8 mouse cellular contexts compared by ENCODE assay signal in the genomic region with DNA sequence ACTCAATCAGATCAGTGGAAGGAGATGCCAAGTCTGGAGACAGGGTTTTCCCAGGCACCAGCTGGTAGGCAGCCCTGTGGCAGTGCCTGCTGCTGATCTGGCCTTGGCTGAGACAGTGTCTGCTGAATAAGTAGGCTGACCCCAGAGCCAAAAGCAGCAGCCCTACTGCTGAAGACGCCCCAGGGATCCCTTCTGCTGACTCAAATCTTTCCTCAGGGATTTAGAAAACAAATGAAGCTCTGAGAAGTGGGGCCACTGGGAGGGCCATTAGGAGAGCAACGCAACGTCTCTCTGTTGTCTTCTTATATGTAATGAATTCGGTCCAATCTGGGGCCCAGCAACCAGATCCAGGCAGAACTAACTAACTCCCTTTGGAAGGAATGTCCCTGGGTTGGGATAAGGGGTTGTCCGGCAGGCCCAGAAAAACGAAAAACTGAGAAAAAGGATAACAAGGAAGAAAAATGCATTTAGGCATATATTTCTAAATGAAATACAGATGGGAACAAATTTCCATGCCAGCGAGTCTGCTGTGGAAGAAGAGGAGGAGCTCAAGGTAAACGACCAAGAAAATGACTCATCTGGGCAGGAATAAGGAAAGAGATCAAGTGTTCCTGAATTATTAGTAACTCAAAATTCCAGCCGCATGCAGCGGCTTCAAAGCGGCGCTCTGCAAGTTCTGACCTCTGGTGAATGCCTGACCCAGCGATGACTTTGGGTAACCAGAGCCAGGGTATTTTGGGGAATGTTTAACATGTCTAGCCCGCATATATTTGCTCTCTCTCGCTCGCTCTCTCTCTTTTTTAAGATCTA.
DNase-seq lines count a peak whose midpoint lies in the region; ATAC-seq lines count a peak whose summit lies in the region.

No protein-coding gene starts in this region.

- H3K36me3 ChIP-seq in kidney, embryonic 16.5 days (ENCODE audit: insufficient read depth, low read length), result no peaks in the 10 kb centered on the region
- no peaks in the 10 kb centered on the region for H3K36me3 ChIP-seq in intestine, embryonic 16.5 days (ENCODE audit: control insufficient read depth, insufficient read depth, low read length)

- no peak for ATAC-seq in kidney, embryonic 16.5 days (ENCODE audit: low FRiP score, low TSS enrichment)
- no peak for ATAC-seq in intestine, embryonic 16.5 days

- H3K4me3 ChIP-seq in kidney, embryonic 16.5 days (ENCODE audit: low read length), result no peak overlapping the region
- H3K4me3 ChIP-seq in intestine, embryonic 16.5 days (ENCODE audit: low read length), result no peak overlapping the region

- no peak overlapping the region for H3K9ac ChIP-seq in kidney, embryonic 16.5 days (replicated peaks; ENCODE audit: low read length)
- H3K9ac ChIP-seq in intestine, embryonic 16.5 days (ENCODE audit: low read depth, low read length), result no peak overlapping the region

- H3K4me1 ChIP-seq in kidney, embryonic 16.5 days (ENCODE audit: insufficient read depth, low read length), result no peaks in the 10 kb centered on the region
- 0 out of 2 replicates have a peak, but pooled peaks cover 2% of the 10 kb centered on the region for H3K4me1 ChIP-seq in intestine, embryonic 16.5 days (ENCODE audit: control insufficient read depth, insufficient read depth, low read length)

- DNase-seq in kidney, adult 11 months, result peak; percentile 26
- peak; percentile 9 for DNase-seq in cerebellum, adult 11 months
- DNase-seq in forelimb bud, embryonic 11.5 days (ENCODE audit: low read depth, low spot score), result peak; percentile 57
- peak; percentile 35 for DNase-seq in lung, postnatal 36 days
- no peak for DNase-seq in right cerebral cortex, postnatal 25 days
- DNase-seq in natural killer cell, adult 2 months (ENCODE audit: low spot score in 2 of 2), result no peak

- no peaks in the 10 kb centered on the region for H3K27me3 ChIP-seq in kidney, embryonic 16.5 days (ENCODE audit: insufficient read depth, low read length)
- no peaks in the 10 kb centered on the region for H3K27me3 ChIP-seq in intestine, embryonic 16.5 days (replicated peaks; ENCODE audit: control insufficient read depth, insufficient read depth, low read length)

- WGBS in kidney, embryonic 16.5 days, result 39% methylated on average over 16 of the region's 16 CpGs
- 47% methylated on average over 16 of the region's 16 CpGs for WGBS in intestine, embryonic 16.5 days

- H3K27ac ChIP-seq in kidney, embryonic 16.5 days (ENCODE audit: low read length), result no peak overlapping the region
- no peak overlapping the region for H3K27ac ChIP-seq in intestine, embryonic 16.5 days (ENCODE audit: low read length)

- no peak overlapping the region for H3K4me2 ChIP-seq in kidney, embryonic 16.5 days (replicated peaks; ENCODE audit: low read depth, low read length)
- H3K4me2 ChIP-seq in intestine, embryonic 16.5 days (ENCODE audit: low read depth, low read length), result no peak overlapping the region

- no peaks in the 10 kb centered on the region for H3K9me3 ChIP-seq in kidney, embryonic 16.5 days (ENCODE audit: low read length)
- no peaks in the 10 kb centered on the region for H3K9me3 ChIP-seq in intestine, embryonic 16.5 days (ENCODE audit: control insufficient read depth, low read length)

Comparison
In these comparisons a context has a peak if more than half of its experiments do, and no peak if none do; other contexts are left out.
1. DNase-seq: peak in kidney, adult 11 months (single experiment), cerebellum, adult 11 months (single experiment), forelimb bud, embryonic 11.5 days (single experiment) and lung, postnatal 36 days (single experiment); none in right cerebral cortex, postnatal 25 days (single experiment) and natural killer cell, adult 2 months (0 of 2).